23 mouse cellular contexts compared by ENCODE assay signal in the genomic region with DNA sequence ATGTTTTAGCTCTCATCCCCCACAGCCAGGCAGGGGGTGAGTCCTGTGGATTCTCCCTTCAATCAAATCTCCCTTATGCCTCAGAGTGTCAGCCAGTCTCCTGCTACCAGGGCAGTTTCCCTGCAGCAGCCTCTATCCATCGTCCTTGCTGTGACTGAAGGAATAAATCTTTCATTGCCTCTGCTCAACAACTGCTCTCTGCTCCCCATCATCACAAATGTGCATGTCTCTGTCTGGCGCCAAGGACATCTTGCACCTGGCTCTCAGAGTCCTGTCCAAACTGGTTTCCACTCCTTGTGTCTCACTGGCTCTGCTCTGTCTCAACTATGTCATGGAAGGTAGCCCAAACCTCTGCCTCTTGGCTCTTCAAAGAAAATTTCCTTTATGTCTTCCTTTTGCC. TPM values are rescaled to one million over a fixed set of nuclear protein-coding genes. Genes with fewer than 3 reads are reported as not detected.
DNase-seq lines count a peak whose midpoint lies in the region; ATAC-seq and TF ChIP-seq lines count a peak whose summit lies in the region.
"Had no signal": no experiment of that assay in that cellular context is flagged by ENCODE, and none has a peak within 500 bp of the region (broad histone marks: within the 10 kb centered on the region; RNA-seq: fewer than 3 reads in every experiment).

No protein-coding gene starts in this region.

- H3K4me3 ChIP-seq in intestine, embryonic 14.5 days (ENCODE audit: low read depth, low read length) = no peak overlapping the region
- no peak overlapping the region for H3K4me3 ChIP-seq in intestine, postnatal 0 days (ENCODE audit: low read depth, low read length)
- H3K4me3 ChIP-seq in midbrain, embryonic 16.5 days (ENCODE audit: low read depth, low read length) = no peak overlapping the region
- H3K4me3 ChIP-seq in midbrain, embryonic 10.5 days = no peak overlapping the region
- no peak overlapping the region for H3K4me3 ChIP-seq in lung, embryonic 14.5 days (ENCODE audit: low read depth, low read length)
- no peak overlapping the region for H3K4me3 ChIP-seq in neural tube, embryonic 13.5 days
- H3K4me3 ChIP-seq: embryonic facial prominence, embryonic 15.5 days; heart, embryonic 12.5 days; liver, embryonic 12.5 days had no signal

- H3K9me3 ChIP-seq in intestine, embryonic 14.5 days (ENCODE audit: control insufficient read depth, low read length) = no peaks in the 10 kb centered on the region
- no peaks in the 10 kb centered on the region for H3K9me3 ChIP-seq in intestine, postnatal 0 days (ENCODE audit: control insufficient read depth)
- H3K9me3 ChIP-seq in midbrain, embryonic 16.5 days (replicated peaks; ENCODE audit: control insufficient read depth, low read length, poor library complexity, severe bottlenecking) = no peaks in the 10 kb centered on the region
- H3K9me3 ChIP-seq in midbrain, embryonic 10.5 days (replicated peaks) = no peaks in the 10 kb centered on the region
- no peaks in the 10 kb centered on the region for H3K9me3 ChIP-seq in lung, embryonic 14.5 days (ENCODE audit: low read depth, low read length)
- H3K9me3 ChIP-seq in neural tube, embryonic 13.5 days = no peaks in the 10 kb centered on the region
- H3K9me3 ChIP-seq: embryonic facial prominence, embryonic 15.5 days had no signal

- H3K4me2 ChIP-seq in intestine, embryonic 14.5 days (ENCODE audit: low read length) = no peak overlapping the region
- no peak overlapping the region for H3K4me2 ChIP-seq in intestine, postnatal 0 days (replicated peaks; ENCODE audit: low read depth)
- no peak overlapping the region for H3K4me2 ChIP-seq in midbrain, embryonic 16.5 days (ENCODE audit: low read length)
- H3K4me2 ChIP-seq in lung, embryonic 14.5 days = no peak overlapping the region
- no peak overlapping the region for H3K4me2 ChIP-seq in neural tube, embryonic 13.5 days
- H3K4me2 ChIP-seq: embryonic facial prominence, embryonic 15.5 days; heart, embryonic 12.5 days; liver, embryonic 12.5 days had no signal

- TF ChIP-seq CTCF in intestine, postnatal 0 days (IDR thresholded peaks at IDR 0.05; ENCODE audit: low read depth) = no peak
- TF ChIP-seq CTCF in lung, embryonic 14.5 days (IDR thresholded peaks at IDR 0.05; ENCODE audit: low read depth) = no peak

- H3K4me1 ChIP-seq in intestine, embryonic 14.5 days (replicated peaks; ENCODE audit: control insufficient read depth, insufficient read depth, low read length) = peaks cover 10% of the 10 kb centered on the region
- H3K4me1 ChIP-seq in intestine, postnatal 0 days (replicated peaks; ENCODE audit: control insufficient read depth, insufficient read depth, low read length) = no peaks in the 10 kb centered on the region
- H3K4me1 ChIP-seq in midbrain, embryonic 16.5 days (ENCODE audit: control insufficient read depth, insufficient read depth, low read length) = 0 out of 2 replicates have a peak, but pooled peaks cover 5% of the 10 kb centered on the region
- no peaks in the 10 kb centered on the region for H3K4me1 ChIP-seq in midbrain, embryonic 10.5 days
- no peaks in the 10 kb centered on the region for H3K4me1 ChIP-seq in lung, embryonic 14.5 days (ENCODE audit: insufficient read depth)
- H3K4me1 ChIP-seq in neural tube, embryonic 13.5 days (replicated peaks) = peaks cover 23% of the 10 kb centered on the region
- H3K4me1 ChIP-seq: heart, embryonic 12.5 days; liver, embryonic 12.5 days had no signal

- H3K9ac ChIP-seq in intestine, embryonic 14.5 days (ENCODE audit: low read length) = no peak overlapping the region
- no peak overlapping the region for H3K9ac ChIP-seq in intestine, postnatal 0 days (ENCODE audit: low read depth, low read length)
- H3K9ac ChIP-seq in midbrain, embryonic 16.5 days (ENCODE audit: low read depth, low read length) = no peak overlapping the region
- H3K9ac ChIP-seq in lung, embryonic 14.5 days = no peak overlapping the region
- no peak overlapping the region for H3K9ac ChIP-seq in neural tube, embryonic 13.5 days
- H3K9ac ChIP-seq: embryonic facial prominence, embryonic 15.5 days; heart, embryonic 12.5 days; liver, embryonic 12.5 days had no signal

- no peaks in the 10 kb centered on the region for H3K36me3 ChIP-seq in intestine, embryonic 14.5 days (ENCODE audit: control insufficient read depth, insufficient read depth, low read length)
- no peaks in the 10 kb centered on the region for H3K36me3 ChIP-seq in intestine, postnatal 0 days (ENCODE audit: control insufficient read depth, insufficient read depth)
- H3K36me3 ChIP-seq in midbrain, embryonic 16.5 days (ENCODE audit: control insufficient read depth, insufficient read depth, low read length) = no peaks in the 10 kb centered on the region
- no peaks in the 10 kb centered on the region for H3K36me3 ChIP-seq in midbrain, embryonic 10.5 days
- no peaks in the 10 kb centered on the region for H3K36me3 ChIP-seq in lung, embryonic 14.5 days (ENCODE audit: insufficient read depth)
- H3K36me3 ChIP-seq in neural tube, embryonic 13.5 days = no peaks in the 10 kb centered on the region
- H3K36me3 ChIP-seq: embryonic facial prominence, embryonic 15.5 days; heart, embryonic 12.5 days; liver, embryonic 12.5 days had no signal

- peak; percentile 81 for ATAC-seq in intestine, embryonic 14.5 days (replicated peaks; ENCODE audit: low FRiP score, low TSS enrichment, low read depth)
- ATAC-seq in intestine, postnatal 0 days = no peak
- 0 out of 2 replicates have a peak, but pooled peaks have one; percentile 17 for ATAC-seq in midbrain, embryonic 16.5 days
- peak; percentile 83 for ATAC-seq in lung, embryonic 14.5 days (ENCODE audit: insufficient read depth)
- ATAC-seq in neural tube, embryonic 13.5 days (ENCODE audit: low read depth) = peak; percentile 37; the same call in 1 of the 2 replicates
- ATAC-seq: liver, embryonic 12.5 days had no signal

- no peak overlapping the region; the same call in 1 of the 2 replicates for H3K27ac ChIP-seq in intestine, embryonic 14.5 days (ENCODE audit: low read depth)
- no peak overlapping the region for H3K27ac ChIP-seq in intestine, postnatal 0 days (ENCODE audit: low read depth, low read length)
- H3K27ac ChIP-seq in midbrain, embryonic 16.5 days (ENCODE audit: low read length) = no peak overlapping the region
- no peak overlapping the region for H3K27ac ChIP-seq in midbrain, embryonic 10.5 days (replicated peaks)
- H3K27ac ChIP-seq in lung, embryonic 14.5 days (ENCODE audit: low read depth) = no peak overlapping the region
- H3K27ac ChIP-seq in neural tube, embryonic 13.5 days (replicated peaks) = peak overlapping the region; percentile 75
- H3K27ac ChIP-seq: embryonic facial prominence, embryonic 15.5 days; liver, embryonic 12.5 days had no signal

- WGBS in intestine, embryonic 14.5 days = 20% methylated on average over 2 of the region's 2 CpGs
- 45% methylated on average over 2 of the region's 2 CpGs for WGBS in intestine, postnatal 0 days
- 49% methylated on average over 2 of the region's 2 CpGs for WGBS in midbrain, embryonic 16.5 days
- 63% methylated on average over 2 of the region's 2 CpGs for WGBS in midbrain, embryonic 10.5 days
- WGBS in lung, embryonic 14.5 days = 30% methylated on average over 2 of the region's 2 CpGs
- WGBS in neural tube, embryonic 13.5 days = 17% methylated on average over 2 of the region's 2 CpGs

- no peaks in the 10 kb centered on the region for H3K27me3 ChIP-seq in intestine, embryonic 14.5 days (replicated peaks; ENCODE audit: control insufficient read depth, insufficient read depth, low read length)
- no peaks in the 10 kb centered on the region for H3K27me3 ChIP-seq in intestine, postnatal 0 days (replicated peaks; ENCODE audit: control insufficient read depth, insufficient read depth, low read length)
- no peaks in the 10 kb centered on the region for H3K27me3 ChIP-seq in midbrain, embryonic 16.5 days (ENCODE audit: control insufficient read depth, insufficient read depth, low read depth, low read length)
- no peaks in the 10 kb centered on the region for H3K27me3 ChIP-seq in midbrain, embryonic 10.5 days (ENCODE audit: low read depth, poor library complexity, severe bottlenecking)
- no peaks in the 10 kb centered on the region for H3K27me3 ChIP-seq in lung, embryonic 14.5 days (ENCODE audit: insufficient read depth, low read length)
- H3K27me3 ChIP-seq in neural tube, embryonic 13.5 days = no peaks in the 10 kb centered on the region
- H3K27me3 ChIP-seq: embryonic facial prominence, embryonic 15.5 days; heart, embryonic 12.5 days; liver, embryonic 12.5 days had no signal

- peak; percentile 55 for DNase-seq in intestine, embryonic 14.5 days (ENCODE audit: low spot score)
- no peak for DNase-seq in midbrain, embryonic 10.5 days (ENCODE audit: low spot score)
- peak; percentile 64 for DNase-seq in lung, embryonic 14.5 days
- no peak for DNase-seq in heart, adult 8-10 months (ENCODE audit: low spot score)
- DNase-seq in thymus, postnatal 0 days (ENCODE audit: low spot score) = no peak
- DNase-seq: adrenal gland, postnatal 36 days; B cell, adult 2 months; cerebellum, adult 8-10 months; kidney, postnatal 10 days; layer of hippocampus, adult 9-11 months; midbrain, embryonic 14.5 days; right cerebral cortex, postnatal 25 days; thymus, postnatal 25 days had no signal

RNA-seq across cellular contexts. Expression of gene Snrpb2, which starts 43.1 kb away (rescaled TPM):
- 81.7 and 85.7 TPM in 2 replicates for polyA plus RNA-seq in intestine, embryonic 14.5 days (2014; fragmentation: Nextera tagmentation; extraction: Ambion mirVana)
- polyA plus RNA-seq in intestine, postnatal 0 days (2015; fragmentation: Nextera tagmentation; extraction: Ambion mirVana) = 46.7 and 48.7 TPM in 2 replicates
- 47.5 and 51.3 TPM in 2 replicates for polyA plus RNA-seq in midbrain, embryonic 16.5 days (2015; fragmentation: Nextera tagmentation; extraction: Ambion mirVana)
- polyA plus RNA-seq in midbrain, embryonic 10.5 days (2016; fragmentation: Nextera tagmentation; extraction: Ambion mirVana) = 99.1 and 105 TPM in 2 replicates
- 85.2 and 91.0 TPM in 2 replicates for polyA plus RNA-seq in lung, embryonic 14.5 days (2014; fragmentation: Nextera tagmentation; extraction: Ambion mirVana)
- 71.4 and 73.6 TPM in 2 replicates for polyA plus RNA-seq in neural tube, embryonic 13.5 days (2015; fragmentation: Nextera tagmentation; extraction: Ambion mirVana)
- total RNA-seq in heart, adult 8-10 months (2022) = 10 to 100 TPM; 15.2 to 23.5 (median 16.9) TPM
- polyA plus RNA-seq in thymus, postnatal 0 days (2015; fragmentation: Nextera tagmentation; extraction: Ambion mirVana) = 121 and 122 TPM in 2 replicates

RNA-seq across cellular contexts. Expression of gene Otor, which starts 58.5 kb away (rescaled TPM):
- polyA plus RNA-seq in intestine, embryonic 14.5 days (2014; fragmentation: Nextera tagmentation; extraction: Ambion mirVana) = 1.1 and 1.5 TPM in 2 replicates
- polyA plus RNA-seq in intestine, postnatal 0 days (2015; fragmentation: Nextera tagmentation; extraction: Ambion mirVana) = 0.12 TPM in 1 of 2 replicates, not detected in the other
- 0.98 and 1.8 TPM in 2 replicates for polyA plus RNA-seq in midbrain, embryonic 16.5 days (2015; fragmentation: Nextera tagmentation; extraction: Ambion mirVana)
- 0.78 and 1.7 TPM in 2 replicates for polyA plus RNA-seq in midbrain, embryonic 10.5 days (2016; fragmentation: Nextera tagmentation; extraction: Ambion mirVana)
- 1.0 and 1.3 TPM in 2 replicates for polyA plus RNA-seq in lung, embryonic 14.5 days (2014; fragmentation: Nextera tagmentation; extraction: Ambion mirVana)
- 0.84 and 2.4 TPM in 2 replicates for polyA plus RNA-seq in neural tube, embryonic 13.5 days (2015; fragmentation: Nextera tagmentation; extraction: Ambion mirVana)
- not detected for total RNA-seq in heart, adult 8-10 months (2022)
- polyA plus RNA-seq in thymus, postnatal 0 days (2015; fragmentation: Nextera tagmentation; extraction: Ambion mirVana) = 0.20 and 0.31 TPM in 2 replicates
- total RNA-seq: adrenal gland, postnatal 36 days; common myeloid progenitor, adult 5-6 weeks; gastrocnemius, postnatal 4 days; heart, postnatal 25 days; left cerebral cortex, postnatal 14 days had no signal

Comparison
In these comparisons a context has a peak if more than half of its experiments do, and no peak if none do; other contexts are left out.
1. DNase-seq: peak in intestine, embryonic 14.5 days (single experiment) and lung, embryonic 14.5 days (single experiment); none in midbrain, embryonic 10.5 days (single experiment), heart, adult 8-10 months (single experiment) and thymus, postnatal 0 days (single experiment).